Mouse (Mus musculus): ENCODE measurements around the gene Gpat3. TPM values are rescaled to one million over a fixed set of nuclear protein-coding genes. Genes with fewer than 3 reads are reported as not detected.

Gene Gpat3
- total and polyA plus RNA-seq, 2 experiments from 2014 or later = 21.0 to 22.1 TPM

- H3K27me3 ChIP-seq (ENCODE audit: control insufficient read depth, insufficient read depth, low read length) = no peaks in the 10 kb centered on the region
- ATAC-seq (ENCODE audit: insufficient read depth, low read depth) = no peak
- no peak overlapping the region for H3K9ac ChIP-seq (replicated peaks; ENCODE audit: low read depth, low read length)
These were observed 24.1 kb upstream of the Gpat3 start for GRCm38 (mm10) chr5:100821375-100821774.

GRCm38 (mm10) chr5:100822826-100823225 lies 22.7 kb upstream of the Gpat3 start:
- DNase-seq (ENCODE audit: low spot score) = no peak

More at GRCm38 (mm10) chr5:100821375-100821774, 24.1 kb upstream of the Gpat3 start:
- no peak for TF ChIP-seq EP300 (IDR thresholded peaks at IDR 0.05; ENCODE audit: low read depth)
- TF ChIP-seq CTCF (IDR thresholded peaks at IDR 0.05; ENCODE audit: low read depth) = no peak
- no peaks in the 10 kb centered on the region for H3K9me3 ChIP-seq (replicated peaks; ENCODE audit: control insufficient read depth, low read length)
- peak overlapping the region; percentile 97 for H3K4me2 ChIP-seq (ENCODE audit: low read depth, low read length)
- WGBS = 76% methylated on average over 8 of the region's 8 CpGs
- H3K4me1 ChIP-seq (ENCODE audit: control insufficient read depth, insufficient read depth) = peaks cover 4% of the 10 kb centered on the region
- H3K4me3 ChIP-seq (ENCODE audit: low read depth, low read length) = peak overlapping the region; percentile 90
- DNase-seq (ENCODE audit: low spot score) = no peak
- H3K36me3 ChIP-seq (replicated peaks; ENCODE audit: control insufficient read depth, insufficient read depth, low read length) = peaks cover 15% of the 10 kb centered on the region; the same call in 1 of the 2 replicates
- no peak overlapping the region for H3K27ac ChIP-seq (ENCODE audit: low read depth)

GRCm38 (mm10) chr5:100825975-100826374 lies 19.5 kb upstream of the Gpat3 start:
- Histone ChIP-seq H3K27me3 (ENCODE audit: control insufficient read depth, insufficient read depth, low read length) (no peaks in the 10 kb centered on the region), H3K4me3 (ENCODE audit: low read depth, low read length) (no peak overlapping the region), H3K4me2 (ENCODE audit: low read depth, low read length) (no peak overlapping the region), H3K27ac (ENCODE audit: low read depth) (no peak overlapping the region), H3K36me3 (replicated peaks; ENCODE audit: control insufficient read depth, insufficient read depth, low read length) (0 out of 2 replicates have a peak, but pooled peaks cover 4% of the 10 kb centered on the region), H3K9me3 (replicated peaks; ENCODE audit: control insufficient read depth, low read length) (no peaks in the 10 kb centered on the region), H3K4me1 (ENCODE audit: control insufficient read depth, insufficient read depth) (peaks cover 4% of the 10 kb centered on the region; the same call in 1 of the 2 replicates), H3K9ac (replicated peaks; ENCODE audit: low read depth, low read length) (no peak overlapping the region)
- ATAC-seq (ENCODE audit: insufficient read depth, low read depth) (0 out of 2 replicates have a peak, but pooled peaks have one; percentile 57), DNase-seq (ENCODE audit: low spot score) (peak; percentile 21)
- 21% methylated on average over 2 of the region's 2 CpGs for WGBS
- peak; percentile 53 for TF ChIP-seq CTCF (IDR thresholded peaks at IDR 0.05; ENCODE audit: low read depth)
- no peak for TF ChIP-seq EP300 (IDR thresholded peaks at IDR 0.05; ENCODE audit: low read depth)

More at GRCm38 (mm10) chr5:100822826-100823225, 22.7 kb upstream of the Gpat3 start:
- no peaks in the 10 kb centered on the region for H3K27me3 ChIP-seq (ENCODE audit: control insufficient read depth, insufficient read depth, low read length)
- no peaks in the 10 kb centered on the region for H3K9me3 ChIP-seq (replicated peaks; ENCODE audit: control insufficient read depth, low read length)
- no peak overlapping the region for H3K4me3 ChIP-seq (ENCODE audit: low read depth, low read length)
- TF ChIP-seq CTCF (IDR thresholded peaks at IDR 0.05; ENCODE audit: low read depth) = no peak
- TF ChIP-seq EP300 (IDR thresholded peaks at IDR 0.05; ENCODE audit: low read depth) = no peak
- no peak for ATAC-seq (ENCODE audit: insufficient read depth, low read depth)
- no peak overlapping the region for H3K27ac ChIP-seq (ENCODE audit: low read depth)
- peaks cover 4% of the 10 kb centered on the region for H3K4me1 ChIP-seq (ENCODE audit: control insufficient read depth, insufficient read depth)
- H3K9ac ChIP-seq (replicated peaks; ENCODE audit: low read depth, low read length) = no peak overlapping the region
- no peak overlapping the region for H3K4me2 ChIP-seq (ENCODE audit: low read depth, low read length)
- 70% methylated on average over 7 of the region's 7 CpGs for WGBS
- H3K36me3 ChIP-seq (replicated peaks; ENCODE audit: control insufficient read depth, insufficient read depth, low read length) = 0 out of 2 replicates have a peak, but pooled peaks cover 4% of the 10 kb centered on the region

DNA sequence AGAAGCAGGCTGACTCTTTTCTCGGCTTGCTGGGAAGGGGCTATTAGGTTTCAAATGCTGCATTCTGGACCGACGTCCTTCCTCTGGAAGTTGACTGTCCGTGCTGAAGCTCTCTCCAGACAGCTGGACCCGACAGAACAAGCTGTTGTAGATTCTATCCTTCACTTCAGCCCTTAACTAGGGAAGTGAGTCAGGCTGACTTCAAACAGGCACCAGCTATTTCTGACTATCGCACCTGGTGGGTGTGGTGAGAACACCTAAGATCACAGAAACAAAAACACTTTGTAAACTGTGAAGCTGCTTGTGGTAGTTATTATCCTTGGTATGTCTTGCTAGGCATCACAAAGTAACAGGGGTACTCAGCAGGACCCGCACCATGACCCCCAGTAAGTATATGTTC lies 19.0 kb upstream of the Gpat3 start:
- WGBS = 75% methylated on average over 7 of the region's 7 CpGs
- TF ChIP-seq EP300 (IDR thresholded peaks at IDR 0.05; ENCODE audit: low read depth) = no peak
- TF ChIP-seq CTCF (IDR thresholded peaks at IDR 0.05; ENCODE audit: low read depth) = no peak
- H3K4me1 ChIP-seq (ENCODE audit: control insufficient read depth, insufficient read depth) = no peaks in the 10 kb centered on the region
- no peak overlapping the region for H3K4me2 ChIP-seq (ENCODE audit: low read depth, low read length)
- H3K36me3 ChIP-seq (replicated peaks; ENCODE audit: control insufficient read depth, insufficient read depth, low read length) = 0 out of 2 replicates have a peak, but pooled peaks cover 4% of the 10 kb centered on the region
- no peak overlapping the region for H3K27ac ChIP-seq (ENCODE audit: low read depth)
- no peak for DNase-seq (ENCODE audit: low spot score)
- H3K27me3 ChIP-seq (ENCODE audit: control insufficient read depth, insufficient read depth, low read length) = no peaks in the 10 kb centered on the region
- H3K9me3 ChIP-seq (replicated peaks; ENCODE audit: control insufficient read depth, low read length) = no peaks in the 10 kb centered on the region
- no peak overlapping the region for H3K9ac ChIP-seq (replicated peaks; ENCODE audit: low read depth, low read length)
- H3K4me3 ChIP-seq (ENCODE audit: low read depth, low read length) = no peak overlapping the region
- no peak for ATAC-seq (ENCODE audit: insufficient read depth, low read depth)

GRCm38 (mm10) chr5:100828701-100829100 lies 16.8 kb upstream of the Gpat3 start:
- H3K4me3 ChIP-seq (ENCODE audit: low read depth, low read length) = no peak overlapping the region
- no peaks in the 10 kb centered on the region for H3K9me3 ChIP-seq (replicated peaks; ENCODE audit: control insufficient read depth, low read length)
- no peaks in the 10 kb centered on the region for H3K4me1 ChIP-seq (ENCODE audit: control insufficient read depth, insufficient read depth)
- 83% methylated on average over 3 of the region's 3 CpGs for WGBS
- ATAC-seq (ENCODE audit: insufficient read depth, low read depth) (no peak), DNase-seq (ENCODE audit: low spot score) (no peak)
- no peak overlapping the region for H3K27ac ChIP-seq (ENCODE audit: low read depth)
- 0 out of 2 replicates have a peak, but pooled peaks cover 4% of the 10 kb centered on the region for H3K36me3 ChIP-seq (replicated peaks; ENCODE audit: control insufficient read depth, insufficient read depth, low read length)
- H3K4me2 ChIP-seq (ENCODE audit: low read depth, low read length) = no peak overlapping the region
- H3K27me3 ChIP-seq (ENCODE audit: control insufficient read depth, insufficient read depth, low read length) = no peaks in the 10 kb centered on the region
- TF ChIP-seq EP300 (IDR thresholded peaks at IDR 0.05; ENCODE audit: low read depth) (no peak), CTCF (IDR thresholded peaks at IDR 0.05; ENCODE audit: low read depth) (no peak)
- no peak overlapping the region for H3K9ac ChIP-seq (replicated peaks; ENCODE audit: low read depth, low read length)

DNA sequence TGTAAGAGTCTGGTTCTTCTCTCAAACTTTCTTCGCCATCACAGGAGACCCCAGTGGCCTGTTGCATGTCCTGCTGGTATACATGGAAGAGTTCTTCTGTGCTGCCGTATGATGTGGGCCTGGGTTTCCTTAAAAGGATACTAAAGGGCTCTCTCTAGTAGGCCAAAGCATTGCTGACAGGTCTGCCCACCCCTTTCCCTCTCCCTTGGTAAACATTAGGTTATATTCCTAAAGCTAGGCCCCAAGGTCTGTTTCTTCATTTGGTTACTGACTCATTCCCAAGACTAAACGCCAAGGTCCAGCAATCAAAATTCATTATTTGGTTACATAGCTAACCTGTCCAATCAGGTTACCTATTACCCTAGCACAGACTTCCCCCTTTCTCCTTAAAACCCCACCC lies 12.8 kb upstream of the Gpat3 start:
- WGBS = 81% methylated on average over 3 of the region's 3 CpGs
- Histone ChIP-seq H3K27ac (ENCODE audit: low read depth) (no peak overlapping the region), H3K27me3 (ENCODE audit: control insufficient read depth, insufficient read depth, low read length) (no peaks in the 10 kb centered on the region), H3K9ac (replicated peaks; ENCODE audit: low read depth, low read length) (no peak overlapping the region), H3K4me1 (ENCODE audit: control insufficient read depth, insufficient read depth) (peaks cover 5% of the 10 kb centered on the region; the same call in 1 of the 2 replicates), H3K36me3 (replicated peaks; ENCODE audit: control insufficient read depth, insufficient read depth, low read length) (no peaks in the 10 kb centered on the region), H3K4me2 (ENCODE audit: low read depth, low read length) (no peak overlapping the region), H3K9me3 (replicated peaks; ENCODE audit: control insufficient read depth, low read length) (no peaks in the 10 kb centered on the region), H3K4me3 (ENCODE audit: low read depth, low read length) (no peak overlapping the region)
- no peak for DNase-seq (ENCODE audit: low spot score)
- no peak for TF ChIP-seq CTCF (IDR thresholded peaks at IDR 0.05; ENCODE audit: low read depth)
- TF ChIP-seq EP300 (IDR thresholded peaks at IDR 0.05; ENCODE audit: low read depth) = no peak
- ATAC-seq (ENCODE audit: insufficient read depth, low read depth) = no peak

All from heart, postnatal 0 days (tissue).